Mouse (Mus musculus) liver, postnatal 0 days (tissue): ENCODE measurements at regions not wholly inside any gene's neighbourhood (a gene's known extent, or its start where the extent isn't known, plus 50 kb on each side); places are given as distances from the start of the nearest gene placed in this dataset.
"Not testable (repeated sequence)": the region's sequence is repeated elsewhere in the genome, so short reads cannot be mapped to it uniquely, and the experiment has no call there.

ENCODE experiments used
- ATAC-seq: fragments of 200-750 bp; cut with Nextera tagmentation; 2 replicates; pipeline ENCODE4 v1.8.0; 2017; ENCODE audit warnings: mild to moderate bottlenecking, moderate library complexity
- DNase-seq: peaks from one replicate; pipeline ENCODE4 v3.0.0-alpha.2; 2016
- H3K27ac ChIP-seq: fragments of 300-500 bp; sonication (generic); 2 replicates; pipeline ENCODE4 v1.5.1; 2014; ENCODE audit warnings: antibody characterized with exemption, moderate library complexity, mild to moderate bottlenecking, low read depth
- H3K27me3 ChIP-seq: fragments of 300-500 bp; sonication (generic); 2 replicates; pipeline ENCODE4 v1.6.1; 2014; ENCODE audit warnings: low read length, control low read depth, mixed read lengths; ENCODE audit not compliant: insufficient read depth
- H3K36me3 ChIP-seq: fragments of 300-500 bp; sonication (generic); replicated peaks from 2 replicates; pipeline ENCODE4 v1.6.1; 2014; ENCODE audit warnings: mild to moderate bottlenecking, control low read depth, low read length, moderate library complexity, mixed read lengths; ENCODE audit not compliant: insufficient read depth
- H3K4me1 ChIP-seq: fragments of 300-500 bp; sonication (generic); 2 replicates; pipeline ENCODE4 v1.6.1; 2014; ENCODE audit warnings: antibody characterized with exemption, mild to moderate bottlenecking, control low read depth; ENCODE audit not compliant: insufficient read depth
- H3K4me2 ChIP-seq: fragments of 300-500 bp; sonication (generic); 2 replicates; pipeline ENCODE4 v1.6.1; 2014; ENCODE audit warnings: low read depth, mild to moderate bottlenecking, low read length, moderate library complexity, mixed read lengths
- H3K4me3 ChIP-seq: fragments of 300-500 bp; sonication (generic); 2 replicates; pipeline ENCODE4 v1.5.1; 2014; ENCODE audit warnings: low read depth, low read length
- H3K9ac ChIP-seq: fragments of 300-500 bp; sonication (generic); replicated peaks from 2 replicates; pipeline ENCODE4 v1.6.1; 2014; ENCODE audit warnings: mild to moderate bottlenecking, moderate library complexity
- H3K9me3 ChIP-seq: fragments of 300-500 bp; sonication (generic); 2 replicates; pipeline ENCODE4 v1.6.1; 2016; ENCODE audit warnings: mild to moderate bottlenecking, control low read depth, low read length, mixed read lengths
- CTCF ChIP-seq: sonication (generic); IDR thresholded peaks from 2 replicates; pipeline ENCODE4 v1.5.1; 2016; ENCODE audit warnings: antibody characterized with exemption, low read depth
- EP300 ChIP-seq: IDR thresholded peaks from 2 replicates; pipeline ENCODE4 v1.6.1; 2016; ENCODE audit warnings: antibody characterized with exemption, low read depth, mild to moderate bottlenecking
- WGBS: fragments of 180-500 bp; shearing (Covaris S2); extraction: QIAGEN DNeasy Blood & Tissue Kit; methylation state at CpG from one replicate; pipeline ENCODE4 v1.1.7; 2014; ENCODE audit not compliant: insufficient replicate concordance; 5-methylcytosine and 5-hydroxymethylcytosine counted together

DNA sequence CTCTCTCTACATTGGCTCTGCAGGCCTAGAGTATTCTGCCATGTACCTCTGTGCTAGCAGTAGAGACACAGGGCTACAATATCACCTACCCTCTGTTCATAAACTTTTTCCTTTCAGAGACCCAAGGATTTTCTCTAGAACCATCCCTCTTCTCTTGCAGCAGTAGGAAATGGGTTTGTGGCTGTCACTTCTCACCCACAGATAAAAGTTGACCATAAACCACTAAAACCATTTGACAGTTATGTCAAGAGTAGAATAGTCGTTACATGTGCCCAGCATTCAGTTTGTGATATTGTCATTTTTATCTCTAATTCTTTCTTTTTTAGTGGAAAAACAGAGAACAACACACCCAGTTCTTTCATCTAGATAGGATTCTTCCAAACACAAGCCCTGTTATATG, 128.2 kb upstream of the 2210010C04Rik start:
- no peak for DNase-seq
- Histone ChIP-seq H3K27ac (no peak overlapping the region), H3K27me3 (no peaks in the 10 kb centered on the region), H3K9ac (no peak overlapping the region), H3K4me3 (no peak overlapping the region), H3K4me1 (no peaks in the 10 kb centered on the region), H3K36me3 (no peaks in the 10 kb centered on the region), H3K4me2 (no peak overlapping the region), H3K9me3 (no peaks in the 10 kb centered on the region)
- WGBS = 29% methylated on average over 1 of the region's 1 CpGs
- TF ChIP-seq CTCF (no peak), EP300 (peak; percentile 64; the same call in 1 of the 2 replicates)
- ATAC-seq = no peak

- no peak overlapping the region for H3K4me2 ChIP-seq
These were observed 126.4 kb upstream of the 2210010C04Rik start for GRCm38 (mm10) chr6:41161693-41162092.

GRCm38 (mm10) chr6:41152101-41152500, 116.8 kb upstream of the 2210010C04Rik start:
- Histone ChIP-seq H3K9ac (no peak overlapping the region), H3K4me2 (no peak overlapping the region), H3K9me3 (no peaks in the 10 kb centered on the region), H3K4me1 (no peaks in the 10 kb centered on the region), H3K27ac (no peak overlapping the region), H3K4me3 (no peak overlapping the region), H3K36me3 (no peaks in the 10 kb centered on the region), H3K27me3 (no peaks in the 10 kb centered on the region)
- DNase-seq (no peak), ATAC-seq (no peak)
- 62% methylated on average over 7 of the region's 7 CpGs for WGBS
- TF ChIP-seq CTCF = no peak
- no peak for TF ChIP-seq EP300

More at GRCm38 (mm10) chr6:41161693-41162092, 126.4 kb upstream of the 2210010C04Rik start:
- no peak overlapping the region for H3K27ac ChIP-seq
- H3K4me3 ChIP-seq = no peak overlapping the region
- H3K36me3 ChIP-seq = no peaks in the 10 kb centered on the region
- 37% methylated on average over 1 of the region's 1 CpGs for WGBS
- no peak for ATAC-seq
- H3K4me1 ChIP-seq = no peaks in the 10 kb centered on the region
- no peak for DNase-seq
- TF ChIP-seq CTCF (no peak), EP300 (peak; percentile 42; the same call in 1 of the 2 replicates)
- H3K9ac ChIP-seq = no peak overlapping the region
- no peaks in the 10 kb centered on the region for H3K9me3 ChIP-seq
- H3K27me3 ChIP-seq = no peaks in the 10 kb centered on the region

DNA sequence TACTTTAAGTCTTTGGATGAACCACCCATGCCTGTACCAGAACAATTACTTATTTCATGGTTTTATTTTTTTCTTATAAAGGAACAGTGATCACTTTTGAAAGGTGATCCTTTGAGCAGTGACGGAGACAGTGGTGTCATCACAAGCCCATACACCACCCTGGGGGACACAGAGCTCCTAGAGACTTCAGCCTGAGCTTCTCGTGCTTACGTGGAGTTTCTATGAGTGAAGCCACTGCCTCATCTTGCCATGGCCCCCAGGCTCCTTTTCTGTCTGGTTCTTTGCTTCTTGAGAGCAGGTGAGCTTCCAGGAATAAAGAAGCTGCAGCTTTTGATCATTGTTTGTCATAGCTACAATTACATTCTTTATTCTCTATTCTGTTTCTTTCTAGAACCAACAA, 116.2 kb upstream of the 2210010C04Rik start:
- WGBS = 87% methylated on average over 3 of the region's 3 CpGs

GRCm38 (mm10) chr6:41140916-41141315, 105.6 kb upstream of the 2210010C04Rik start:
- no peaks in the 10 kb centered on the region for H3K9me3 ChIP-seq

More for the DNA sequence above, 116.2 kb upstream of the 2210010C04Rik start:
- Histone ChIP-seq H3K36me3 (no peaks in the 10 kb centered on the region), H3K27me3 (no peaks in the 10 kb centered on the region), H3K4me2 (no peak overlapping the region), H3K4me3 (no peak overlapping the region), H3K9ac (no peak overlapping the region), H3K27ac (no peak overlapping the region), H3K4me1 (no peaks in the 10 kb centered on the region), H3K9me3 (no peaks in the 10 kb centered on the region)
- DNase-seq (no peak), ATAC-seq (no peak)
- TF ChIP-seq EP300 = no peak
- TF ChIP-seq CTCF = no peak

GRCm38 (mm10) chr6:41137401-41137777, 102.1 kb upstream of the 2210010C04Rik start:
- ATAC-seq, H3K9me3 ChIP-seq, DNase-seq, H3K4me1 ChIP-seq, H3K4me2 ChIP-seq, H3K9ac ChIP-seq, H3K36me3 ChIP-seq, H3K4me3 ChIP-seq, H3K27ac ChIP-seq, H3K27me3 ChIP-seq: not testable (repeated sequence)
- 52% methylated on average over 2 of the region's 2 CpGs for WGBS

More at GRCm38 (mm10) chr6:41140916-41141315, 105.6 kb upstream of the 2210010C04Rik start:
- no peak for DNase-seq
- Histone ChIP-seq H3K27ac (no peak overlapping the region), H3K9ac (no peak overlapping the region), H3K27me3 (no peaks in the 10 kb centered on the region), H3K4me3 (no peak overlapping the region), H3K36me3 (no peaks in the 10 kb centered on the region), H3K4me2 (no peak overlapping the region), H3K4me1 (no peaks in the 10 kb centered on the region)
- 86% methylated on average over 1 of the region's 1 CpGs for WGBS
- ATAC-seq = no peak
- no peak for TF ChIP-seq EP300
- TF ChIP-seq CTCF = no peak

DNA sequence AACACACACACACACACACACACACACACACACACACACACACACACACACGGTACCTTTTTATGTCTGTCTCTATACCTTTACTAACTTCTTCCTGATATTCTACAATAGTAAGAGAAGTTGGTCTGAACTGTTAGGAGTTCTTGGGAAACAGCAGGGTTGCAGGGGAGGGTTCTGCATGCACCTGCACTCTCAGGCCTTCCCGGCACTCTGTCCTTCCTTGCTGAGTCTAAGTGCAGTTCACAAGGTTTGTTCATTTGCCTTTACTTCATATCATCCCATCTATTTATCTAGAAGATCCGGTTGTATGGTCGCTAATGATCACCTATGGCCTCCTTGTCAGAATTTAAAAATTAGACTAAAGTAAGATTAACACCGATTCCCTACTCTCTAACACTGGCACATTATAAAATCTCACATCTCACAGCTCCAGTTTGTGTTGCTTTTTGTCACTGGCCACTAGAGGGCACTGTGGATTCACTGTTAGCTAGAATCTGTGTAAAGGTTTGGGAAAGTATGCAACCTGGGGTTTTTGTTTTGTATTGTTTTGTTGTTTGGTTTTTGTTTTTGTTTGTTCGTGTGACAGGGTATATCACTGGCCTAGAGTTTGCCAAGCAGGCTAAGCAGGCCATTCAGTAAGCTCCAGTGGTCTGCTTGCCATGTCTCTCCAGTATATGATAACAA, 101.5 kb upstream of the 2210010C04Rik start:
- ATAC-seq = no peak
- no peak overlapping the region for H3K9ac ChIP-seq
- TF ChIP-seq CTCF (peak; percentile 88), EP300 (no peak)
- peak; percentile 46 for DNase-seq
- no peak overlapping the region for H3K4me2 ChIP-seq
- 30% methylated on average over 6 of the region's 6 CpGs for WGBS
- no peak overlapping the region for H3K27ac ChIP-seq
- no peaks in the 10 kb centered on the region for H3K27me3 ChIP-seq
- H3K4me3 ChIP-seq = no peak overlapping the region
- H3K36me3 ChIP-seq = no peaks in the 10 kb centered on the region
- H3K9me3 ChIP-seq = no peaks in the 10 kb centered on the region
- H3K4me1 ChIP-seq = no peaks in the 10 kb centered on the region
